Mouse (Mus musculus) erythroblast, embryonic 14.5 days (primary cell): ENCODE results near the gene Oaz1. TPM values are rescaled to one million over a fixed set of nuclear protein-coding genes. Genes with fewer than 3 reads are reported as not detected.
"Not testable (repeated sequence)": the region's sequence is repeated elsewhere in the genome, so short reads cannot be mapped to it uniquely, and the experiment has no call there.

Source experiments
- H3K27me3 ChIP-seq: 2 replicates; pipeline ENCODE4 v1.6.1; 2012; ENCODE audit warnings: inconsistent platforms; ENCODE audit not compliant: control insufficient read depth
- H3K36me3 ChIP-seq: 2 replicates; pipeline ENCODE4 v1.6.1; 2012; ENCODE audit warnings: mild to moderate bottlenecking, inconsistent platforms; ENCODE audit not compliant: control insufficient read depth
- H3K4me1 ChIP-seq: 2 replicates; pipeline ENCODE4 v1.6.1; 2012; ENCODE audit warnings: inconsistent platforms; ENCODE audit not compliant: control insufficient read depth
- H3K4me3 ChIP-seq: replicated peaks from 2 replicates; pipeline ENCODE3; 2012; ENCODE audit warnings: moderate library complexity, mild to moderate bottlenecking, inconsistent platforms
- H3K9me3 ChIP-seq: 2 replicates; pipeline ENCODE4 v1.6.1; 2012; ENCODE audit warnings: low read length, inconsistent platforms, mixed read lengths; ENCODE audit not compliant: control insufficient read depth
- GATA1 ChIP-seq: IDR thresholded peaks from 2 replicates; pipeline ENCODE4 v1.6.1; 2012; ENCODE audit warnings: low read length, inconsistent platforms, mixed read lengths
- TAL1 ChIP-seq: IDR thresholded peaks from 3 replicates; pipeline ENCODE4 v1.6.1; 2012; ENCODE audit warnings: low read length, inconsistent platforms, mixed read lengths
- polyA plus RNA-seq: library from polyadenylated mRNA; stranded (reverse); fragments of >175 nt; gene quantifications from 2 replicates; pipeline ENCODE4 v1.2.3, GENCODE M21; 2012

The Oaz1 gene
- polyA plus RNA-seq, 1 experiment = 1,446 TPM

- Histone ChIP-seq H3K9me3 (no peaks in the 10 kb centered on the region), H3K4me3 (peak overlapping the region; percentile 47), H3K36me3 (no peaks in the 10 kb centered on the region; the same call in 1 of the 2 replicates), H3K27me3 (peaks cover 3% of the 10 kb centered on the region), H3K4me1 (peaks cover 54% of the 10 kb centered on the region)
- TF ChIP-seq GATA1 (peak; percentile 86), TAL1 (peak; percentile 67)
Measured at GRCm38 (mm10) chr10:80818599-80819281, 7.7 kb upstream of the Oaz1 start.

- TF ChIP-seq TAL1 (no peak), GATA1 (no peak)
- peak overlapping the region; percentile 47 for H3K4me3 ChIP-seq
- peaks cover 60% of the 10 kb centered on the region for H3K4me1 ChIP-seq
Measured at GRCm38 (mm10) chr10:80819406-80819805, 7.0 kb upstream of the Oaz1 start.

GRCm38 (mm10) chr10:80821991-80822390 is 4.5 kb upstream of the Oaz1 start:
- Histone ChIP-seq H3K4me3 (no peak overlapping the region), H3K9me3 (no peaks in the 10 kb centered on the region), H3K36me3 (no peaks in the 10 kb centered on the region; the same call in 1 of the 2 replicates), H3K27me3 (no peaks in the 10 kb centered on the region), H3K4me1 (peaks cover 68% of the 10 kb centered on the region)
- TF ChIP-seq GATA1 (no peak), TAL1 (no peak)

More at GRCm38 (mm10) chr10:80819406-80819805, 7.0 kb upstream of the Oaz1 start:
- H3K36me3 ChIP-seq = no peaks in the 10 kb centered on the region; the same call in 1 of the 2 replicates
- peaks cover 3% of the 10 kb centered on the region; the same call in 1 of the 2 replicates for H3K27me3 ChIP-seq
- H3K9me3 ChIP-seq = no peaks in the 10 kb centered on the region

- Histone ChIP-seq H3K9me3 (no peaks in the 10 kb centered on the region), H3K36me3 (peaks cover 5% of the 10 kb centered on the region), H3K4me3 (peak overlapping the region; percentile 1), H3K4me1 (peaks cover 68% of the 10 kb centered on the region), H3K27me3 (no peaks in the 10 kb centered on the region)
- TF ChIP-seq TAL1 = no peak
Measured at GRCm38 (mm10) chr10:80822528-80822927, 3.9 kb upstream of the Oaz1 start.

GRCm38 (mm10) chr10:80823316-80823715 is 3.1 kb upstream of the Oaz1 start:
- peaks cover 13% of the 10 kb centered on the region for H3K36me3 ChIP-seq
- TF ChIP-seq GATA1 (no peak), TAL1 (no peak)
- no peaks in the 10 kb centered on the region for H3K27me3 ChIP-seq
- no peaks in the 10 kb centered on the region for H3K9me3 ChIP-seq
- H3K4me1 ChIP-seq = peaks cover 72% of the 10 kb centered on the region
- H3K4me3 ChIP-seq = no peak overlapping the region

- Histone ChIP-seq H3K36me3 (peaks cover 19% of the 10 kb centered on the region), H3K4me3 (no peak overlapping the region), H3K27me3 (no peaks in the 10 kb centered on the region), H3K9me3 (no peaks in the 10 kb centered on the region), H3K4me1 (peaks cover 69% of the 10 kb centered on the region)
- TF ChIP-seq GATA1 (no peak), TAL1 (no peak)
Measured at GRCm38 (mm10) chr10:80823847-80824643, 2.4 kb upstream of the Oaz1 start.

GRCm38 (mm10) chr10:80824827-80825226 is 1.6 kb upstream of the Oaz1 start:
- Histone ChIP-seq H3K4me3 (no peak overlapping the region), H3K4me1 (peaks cover 69% of the 10 kb centered on the region), H3K9me3 (no peaks in the 10 kb centered on the region), H3K27me3 (no peaks in the 10 kb centered on the region), H3K36me3 (peaks cover 27% of the 10 kb centered on the region)
- no peak for TF ChIP-seq GATA1
- no peak for TF ChIP-seq TAL1

- H3K36me3 ChIP-seq = peaks cover 47% of the 10 kb centered on the region
- no peak for TF ChIP-seq TAL1
- no peak for TF ChIP-seq GATA1
- no peaks in the 10 kb centered on the region for H3K9me3 ChIP-seq
- H3K27me3 ChIP-seq = peaks cover 1% of the 10 kb centered on the region
- H3K4me3 ChIP-seq = peak overlapping the region; percentile 86
- peaks cover 79% of the 10 kb centered on the region for H3K4me1 ChIP-seq
Measured at GRCm38 (mm10) chr10:80827063-80827869, 810 bp downstream of the Oaz1 start.

GRCm38 (mm10) chr10:80827870-80828420 is 1.5 kb downstream of the Oaz1 start:
- no peaks in the 10 kb centered on the region for H3K9me3 ChIP-seq
- no peak for TF ChIP-seq GATA1
- TF ChIP-seq TAL1 = no peak
- H3K4me1 ChIP-seq = peaks cover 76% of the 10 kb centered on the region
- H3K27me3 ChIP-seq = peaks cover 5% of the 10 kb centered on the region
- peaks cover 47% of the 10 kb centered on the region for H3K36me3 ChIP-seq
- H3K4me3 ChIP-seq = peak overlapping the region; percentile 86

- H3K4me3 ChIP-seq = peak overlapping the region; percentile 86
- peaks cover 77% of the 10 kb centered on the region for H3K4me1 ChIP-seq
- H3K36me3 ChIP-seq = peaks cover 47% of the 10 kb centered on the region
- not testable (repeated sequence) for H3K9me3 ChIP-seq
- H3K27me3 ChIP-seq = peaks cover 12% of the 10 kb centered on the region
Measured at GRCm38 (mm10) chr10:80828587-80828986, 2.1 kb downstream of the Oaz1 start.
